Comparison of ENCODE assay signal across 8 mouse cellular contexts in genomic region chr10:95677356-95678109, GRCm38 (mm10). TPM values are rescaled to one million over a fixed set of nuclear protein-coding genes. Genes with fewer than 3 reads are reported as not detected.
DNase-seq lines count a peak whose midpoint lies in the region; ATAC-seq and TF ChIP-seq lines count a peak whose summit lies in the region.

No protein-coding gene starts in this region.

- no peak for TF ChIP-seq POLR2A in brain, embryonic 14.5 days (IDR thresholded peaks at IDR 0.05; ENCODE audit: borderline replicate concordance, extremely low read depth, insufficient read depth, insufficient read length, poor library complexity, severe bottlenecking)
- TF ChIP-seq POLR2A in kidney, adult 2 months (IDR thresholded peaks at IDR 0.05; ENCODE audit: low read depth, low read length), result no peak

- no peak overlapping the region for H3K9ac ChIP-seq in midbrain, embryonic 14.5 days (replicated peaks; ENCODE audit: low read length)
- H3K9ac ChIP-seq in midbrain, embryonic 16.5 days (ENCODE audit: low read depth, low read length), result no peak overlapping the region
- peak overlapping the region; percentile 25 for H3K9ac ChIP-seq in liver, embryonic 15.5 days

- TF ChIP-seq CTCF in brain, embryonic 14.5 days (IDR thresholded peaks at IDR 0.05; ENCODE audit: borderline replicate concordance, extremely low read depth, insufficient read depth, insufficient read length), result no peak
- no peak for TF ChIP-seq CTCF in kidney, adult 2 months (conservative IDR thresholded peaks at IDR 0.05; ENCODE audit: insufficient read depth, insufficient read length, low read depth, low read length)

- H3K27ac ChIP-seq in midbrain, embryonic 14.5 days (replicated peaks; ENCODE audit: low read depth, low read length), result no peak overlapping the region
- no peak overlapping the region for H3K27ac ChIP-seq in midbrain, embryonic 16.5 days (ENCODE audit: low read length)
- no peak overlapping the region for H3K27ac ChIP-seq in kidney, adult 2 months (ENCODE audit: insufficient read depth, low read depth, low read length)
- peak overlapping the region; percentile 49; the same call in 1 of the 2 replicates for H3K27ac ChIP-seq in liver, embryonic 15.5 days (replicated peaks)

- peaks cover 8% of the 10 kb centered on the region; the same call in 1 of the 2 replicates for H3K4me1 ChIP-seq in midbrain, embryonic 14.5 days (ENCODE audit: control insufficient read depth, insufficient read depth, low read length)
- peaks cover 9% of the 10 kb centered on the region for H3K4me1 ChIP-seq in midbrain, embryonic 16.5 days (ENCODE audit: control insufficient read depth, insufficient read depth, low read length)
- peaks cover 14% of the 10 kb centered on the region for H3K4me1 ChIP-seq in kidney, adult 2 months (ENCODE audit: control insufficient read depth, insufficient read depth, low read length)
- peaks cover 39% of the 10 kb centered on the region for H3K4me1 ChIP-seq in liver, embryonic 15.5 days (replicated peaks)

- no peak overlapping the region for H3K4me2 ChIP-seq in midbrain, embryonic 14.5 days (ENCODE audit: low read length)
- H3K4me2 ChIP-seq in midbrain, embryonic 16.5 days (ENCODE audit: low read length), result no peak overlapping the region
- peak overlapping the region; percentile 65 for H3K4me2 ChIP-seq in liver, embryonic 15.5 days

- no peak overlapping the region for H3K4me3 ChIP-seq in midbrain, embryonic 14.5 days (replicated peaks; ENCODE audit: low read depth, low read length)
- H3K4me3 ChIP-seq in midbrain, embryonic 16.5 days (ENCODE audit: low read depth, low read length), result no peak overlapping the region
- peak overlapping the region; percentile 14 for H3K4me3 ChIP-seq in kidney, adult 2 months (ENCODE audit: insufficient read depth, low read depth, low read length)
- H3K4me3 ChIP-seq in liver, embryonic 15.5 days (replicated peaks), result peak overlapping the region; percentile 44

- H3K36me3 ChIP-seq in midbrain, embryonic 14.5 days (ENCODE audit: control insufficient read depth, insufficient read depth, low read length), result no peaks in the 10 kb centered on the region
- H3K36me3 ChIP-seq in midbrain, embryonic 16.5 days (ENCODE audit: control insufficient read depth, insufficient read depth, low read length), result no peaks in the 10 kb centered on the region
- H3K36me3 ChIP-seq in kidney, adult 2 months (ENCODE audit: control insufficient read depth, insufficient read depth, low read length), result no peaks in the 10 kb centered on the region
- no peaks in the 10 kb centered on the region for H3K36me3 ChIP-seq in liver, embryonic 15.5 days (replicated peaks)

- H3K9me3 ChIP-seq in midbrain, embryonic 14.5 days (ENCODE audit: control insufficient read depth, low read length), result no peaks in the 10 kb centered on the region
- no peaks in the 10 kb centered on the region for H3K9me3 ChIP-seq in midbrain, embryonic 16.5 days (replicated peaks; ENCODE audit: control insufficient read depth, low read length, poor library complexity, severe bottlenecking)
- H3K9me3 ChIP-seq in liver, embryonic 15.5 days (replicated peaks), result no peaks in the 10 kb centered on the region; the same call in 1 of the 2 replicates

- no peak for ATAC-seq in midbrain, embryonic 14.5 days (ENCODE audit: low FRiP score, low TSS enrichment)
- ATAC-seq in midbrain, embryonic 16.5 days, result no peak
- 0 out of 2 replicates have a peak, but pooled peaks have one; percentile 16 for ATAC-seq in liver, embryonic 15.5 days (ENCODE audit: insufficient read depth)

- peak; percentile 9 for DNase-seq in midbrain, embryonic 14.5 days
- DNase-seq in brain, embryonic 14.5 days (ENCODE audit: low read depth), result peak; percentile 46
- DNase-seq in heart, adult 11 months, result peak; percentile 99
- peak; percentile 66 for DNase-seq in kidney, adult 2 months
- peak; percentile 44 for DNase-seq in right cerebral cortex, postnatal 25 days
- DNase-seq in Muller cell, postnatal 12 days (ENCODE audit: inconsistent ontology term), result no peak

- WGBS in midbrain, embryonic 14.5 days, result 69% methylated on average over 22 of the region's 22 CpGs
- WGBS in midbrain, embryonic 16.5 days, result 66% methylated on average over 21 of the region's 22 CpGs
- 36% methylated on average over 22 of the region's 22 CpGs for WGBS in kidney, adult 2 months
- 10% methylated on average over 22 of the region's 22 CpGs for WGBS in liver, embryonic 15.5 days (ENCODE audit: insufficient replicate concordance)

- no peaks in the 10 kb centered on the region for H3K27me3 ChIP-seq in midbrain, embryonic 14.5 days (ENCODE audit: control insufficient read depth, insufficient read depth, low read length)
- H3K27me3 ChIP-seq in midbrain, embryonic 16.5 days (ENCODE audit: control insufficient read depth, insufficient read depth, low read depth, low read length), result no peaks in the 10 kb centered on the region
- no peaks in the 10 kb centered on the region for H3K27me3 ChIP-seq in kidney, adult 2 months (replicated peaks; ENCODE audit: control insufficient read depth, insufficient read depth, low read length)
- H3K27me3 ChIP-seq in liver, embryonic 15.5 days, result peaks cover 8% of the 10 kb centered on the region

RNA-seq across cellular contexts. Expression of gene Anapc15-ps, which starts 4.3 kb away (rescaled TPM):
- not detected in 2 replicates for polyA plus RNA-seq in midbrain, embryonic 14.5 days (2014; fragmentation: Nextera tagmentation; extraction: Ambion mirVana)
- not detected in 2 replicates for polyA plus RNA-seq in midbrain, embryonic 16.5 days (2015; fragmentation: Nextera tagmentation; extraction: Ambion mirVana)
- polyA plus RNA-seq in brain, embryonic 14.5 days (2012; rRNA removed), result 0.34 and 0.49 TPM in 2 replicates
- polyA plus RNA-seq in kidney, adult 2 months (2012; rRNA removed), result not detected in 2 replicates
- not detected in 2 replicates for polyA plus RNA-seq in liver, embryonic 15.5 days (2015; fragmentation: Nextera tagmentation; extraction: Ambion mirVana)

Comparison
In these comparisons a context has a peak if more than half of its experiments do, and no peak if none do; other contexts are left out.
1. H3K4me3 ChIP-seq: peak in kidney, adult 2 months (single experiment) and liver, embryonic 15.5 days (single experiment); none in midbrain, embryonic 14.5 days (single experiment) and midbrain, embryonic 16.5 days (single experiment).